Mouse (Mus musculus): ENCODE results near the gene Gng8.

DNA sequence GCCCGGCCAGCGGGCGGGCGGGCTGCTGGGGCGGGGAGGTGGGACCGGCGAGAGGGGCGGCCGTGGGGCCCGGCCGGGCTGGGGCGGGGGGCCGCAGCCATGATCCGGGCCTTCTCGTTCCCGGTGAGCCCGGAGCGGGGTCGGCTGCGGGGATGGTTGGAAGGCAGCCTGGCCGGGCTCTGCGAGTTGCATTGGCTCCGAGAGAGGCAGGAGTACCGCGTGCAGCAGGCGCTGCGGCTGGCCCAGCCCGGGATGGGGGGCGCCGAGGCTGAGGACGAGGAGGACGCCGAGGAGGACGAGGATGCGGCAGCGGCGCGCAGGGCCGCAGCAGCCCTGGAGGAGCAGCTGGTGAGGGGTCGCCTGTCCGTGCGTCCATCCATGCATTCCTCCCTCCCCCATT, 16.3 kb upstream of the Gng8 start:
- TF ChIP-seq CTCF (conservative IDR thresholded peaks at IDR 0.05; ENCODE audit: low read length), result no peak
- TF ChIP-seq POU5F1 (IDR thresholded peaks at IDR 0.05; ENCODE audit: borderline replicate concordance, low read length), result no peak
- no peak for TF ChIP-seq NANOG (IDR thresholded peaks at IDR 0.05; ENCODE audit: borderline replicate concordance, low read length)

Measured in E14TG2a.4 (cell line).